Mouse (Mus musculus): Measurements from ENCODE around the gene Ttc7b. TPM values are rescaled to one million over a fixed set of nuclear protein-coding genes. Genes with fewer than 3 reads are reported as not detected.

Gene Ttc7b
- polyA plus RNA-seq, 1 experiment from 2014 or later = 7.0 TPM

GRCm38 (mm10) chr12:100479892-100480621 lies 40.6 kb downstream of the Ttc7b start:
- 28% methylated on average over 7 of the region's 7 CpGs for WGBS
- H3K4me1 ChIP-seq (ENCODE audit: control insufficient read depth, insufficient read depth, low read length) = no peaks in the 10 kb centered on the region
- no peak overlapping the region for H3K4me2 ChIP-seq (ENCODE audit: low read depth, severe bottlenecking)
- no peak overlapping the region for H3K9ac ChIP-seq (ENCODE audit: low read length)
- no peaks in the 10 kb centered on the region for H3K36me3 ChIP-seq (ENCODE audit: control insufficient read depth, insufficient read depth, low read length)
- no peak overlapping the region for H3K4me3 ChIP-seq (ENCODE audit: low read depth, low read length)
- no peaks in the 10 kb centered on the region for H3K9me3 ChIP-seq (ENCODE audit: control insufficient read depth, low read length)
- H3K27me3 ChIP-seq (ENCODE audit: control insufficient read depth, insufficient read depth, low read length) = no peaks in the 10 kb centered on the region
- ATAC-seq (ENCODE audit: insufficient number of reproducible peaks, low FRiP score, low TSS enrichment, low read depth) = 0 out of 2 replicates have a peak, but pooled peaks have one; percentile 47
- DNase-seq (ENCODE audit: low spot score) = peak; percentile 93
- no peak overlapping the region for H3K27ac ChIP-seq (replicated peaks; ENCODE audit: low read depth, low read length)

- WGBS = 81% methylated on average over 10 of the region's 10 CpGs
- Histone ChIP-seq H3K9ac (ENCODE audit: low read length) (no peak overlapping the region), H3K9me3 (ENCODE audit: control insufficient read depth, low read length) (no peaks in the 10 kb centered on the region), H3K27me3 (ENCODE audit: control insufficient read depth, insufficient read depth, low read length) (no peaks in the 10 kb centered on the region), H3K4me3 (ENCODE audit: low read depth, low read length) (no peak overlapping the region), H3K27ac (replicated peaks; ENCODE audit: low read depth, low read length) (no peak overlapping the region), H3K4me2 (ENCODE audit: low read depth, severe bottlenecking) (no peak overlapping the region), H3K36me3 (ENCODE audit: control insufficient read depth, insufficient read depth, low read length) (no peaks in the 10 kb centered on the region), H3K4me1 (ENCODE audit: control insufficient read depth, insufficient read depth, low read length) (no peaks in the 10 kb centered on the region)
- ATAC-seq (ENCODE audit: insufficient number of reproducible peaks, low FRiP score, low TSS enrichment, low read depth) (no peak), DNase-seq (ENCODE audit: low spot score) (no peak)
Measured at GRCm38 (mm10) chr12:100479270-100479869, 41.3 kb downstream of the Ttc7b start.

GRCm38 (mm10) chr12:100478615-100479014 lies 42.0 kb downstream of the Ttc7b start:
- 90% methylated on average over 6 of the region's 6 CpGs for WGBS
- Histone ChIP-seq H3K4me1 (ENCODE audit: control insufficient read depth, insufficient read depth, low read length) (no peaks in the 10 kb centered on the region), H3K4me3 (ENCODE audit: low read depth, low read length) (no peak overlapping the region), H3K9me3 (ENCODE audit: control insufficient read depth, low read length) (no peaks in the 10 kb centered on the region), H3K27ac (replicated peaks; ENCODE audit: low read depth, low read length) (no peak overlapping the region), H3K36me3 (ENCODE audit: control insufficient read depth, insufficient read depth, low read length) (no peaks in the 10 kb centered on the region), H3K27me3 (ENCODE audit: control insufficient read depth, insufficient read depth, low read length) (no peaks in the 10 kb centered on the region), H3K9ac (ENCODE audit: low read length) (no peak overlapping the region), H3K4me2 (ENCODE audit: low read depth, severe bottlenecking) (no peak overlapping the region)
- DNase-seq (ENCODE audit: low spot score) (no peak), ATAC-seq (ENCODE audit: insufficient number of reproducible peaks, low FRiP score, low TSS enrichment, low read depth) (no peak)

GRCm38 (mm10) chr12:100478151-100478550 lies 42.5 kb downstream of the Ttc7b start:
- no peak overlapping the region for H3K4me3 ChIP-seq (ENCODE audit: low read depth, low read length)
- H3K4me2 ChIP-seq (ENCODE audit: low read depth, severe bottlenecking) = no peak overlapping the region
- ATAC-seq (ENCODE audit: insufficient number of reproducible peaks, low FRiP score, low TSS enrichment, low read depth) = no peak
- 86% methylated on average over 6 of the region's 6 CpGs for WGBS
- no peaks in the 10 kb centered on the region for H3K9me3 ChIP-seq (ENCODE audit: control insufficient read depth, low read length)
- no peak overlapping the region for H3K27ac ChIP-seq (replicated peaks; ENCODE audit: low read depth, low read length)
- H3K36me3 ChIP-seq (ENCODE audit: control insufficient read depth, insufficient read depth, low read length) = no peaks in the 10 kb centered on the region
- H3K27me3 ChIP-seq (ENCODE audit: control insufficient read depth, insufficient read depth, low read length) = no peaks in the 10 kb centered on the region
- DNase-seq (ENCODE audit: low spot score) = no peak
- no peak overlapping the region for H3K9ac ChIP-seq (ENCODE audit: low read length)
- no peaks in the 10 kb centered on the region for H3K4me1 ChIP-seq (ENCODE audit: control insufficient read depth, insufficient read depth, low read length)

GRCm38 (mm10) chr12:100477474-100477873 lies 43.2 kb downstream of the Ttc7b start:
- no peak for ATAC-seq (ENCODE audit: insufficient number of reproducible peaks, low FRiP score, low TSS enrichment, low read depth)
- H3K4me1 ChIP-seq (ENCODE audit: control insufficient read depth, insufficient read depth, low read length) = no peaks in the 10 kb centered on the region
- WGBS = 90% methylated on average over 6 of the region's 6 CpGs

GRCm38 (mm10) chr12:100476351-100476750 lies 44.3 kb downstream of the Ttc7b start:
- Histone ChIP-seq H3K9me3 (ENCODE audit: control insufficient read depth, low read length) (no peaks in the 10 kb centered on the region), H3K4me3 (ENCODE audit: low read depth, low read length) (no peak overlapping the region), H3K27ac (replicated peaks; ENCODE audit: low read depth, low read length) (no peak overlapping the region), H3K4me1 (ENCODE audit: control insufficient read depth, insufficient read depth, low read length) (no peaks in the 10 kb centered on the region), H3K4me2 (ENCODE audit: low read depth, severe bottlenecking) (no peak overlapping the region), H3K9ac (ENCODE audit: low read length) (no peak overlapping the region), H3K27me3 (ENCODE audit: control insufficient read depth, insufficient read depth, low read length) (no peaks in the 10 kb centered on the region), H3K36me3 (ENCODE audit: control insufficient read depth, insufficient read depth, low read length) (no peaks in the 10 kb centered on the region)
- ATAC-seq (ENCODE audit: insufficient number of reproducible peaks, low FRiP score, low TSS enrichment, low read depth) = no peak
- no peak for DNase-seq (ENCODE audit: low spot score)

More at GRCm38 (mm10) chr12:100477474-100477873, 43.2 kb downstream of the Ttc7b start:
- no peaks in the 10 kb centered on the region for H3K27me3 ChIP-seq (ENCODE audit: control insufficient read depth, insufficient read depth, low read length)
- H3K9me3 ChIP-seq (ENCODE audit: control insufficient read depth, low read length) = no peaks in the 10 kb centered on the region
- no peak overlapping the region for H3K4me3 ChIP-seq (ENCODE audit: low read depth, low read length)
- no peak overlapping the region for H3K27ac ChIP-seq (replicated peaks; ENCODE audit: low read depth, low read length)
- no peaks in the 10 kb centered on the region for H3K36me3 ChIP-seq (ENCODE audit: control insufficient read depth, insufficient read depth, low read length)
- H3K4me2 ChIP-seq (ENCODE audit: low read depth, severe bottlenecking) = no peak overlapping the region
- no peak overlapping the region for H3K9ac ChIP-seq (ENCODE audit: low read length)
- no peak for DNase-seq (ENCODE audit: low spot score)

- no peak overlapping the region for H3K27ac ChIP-seq (replicated peaks; ENCODE audit: low read depth, low read length)
- H3K4me3 ChIP-seq (ENCODE audit: low read depth, low read length) = no peak overlapping the region
- 84% methylated on average over 3 of the region's 3 CpGs for WGBS
- H3K36me3 ChIP-seq (ENCODE audit: control insufficient read depth, insufficient read depth, low read length) = no peaks in the 10 kb centered on the region
- H3K4me2 ChIP-seq (ENCODE audit: low read depth, severe bottlenecking) = no peak overlapping the region
- ATAC-seq (ENCODE audit: insufficient number of reproducible peaks, low FRiP score, low TSS enrichment, low read depth) (no peak), DNase-seq (ENCODE audit: low spot score) (no peak)
- H3K9ac ChIP-seq (ENCODE audit: low read length) = no peak overlapping the region
- no peaks in the 10 kb centered on the region for H3K27me3 ChIP-seq (ENCODE audit: control insufficient read depth, insufficient read depth, low read length)
- no peaks in the 10 kb centered on the region for H3K4me1 ChIP-seq (ENCODE audit: control insufficient read depth, insufficient read depth, low read length)
- H3K9me3 ChIP-seq (ENCODE audit: control insufficient read depth, low read length) = no peaks in the 10 kb centered on the region
Measured at GRCm38 (mm10) chr12:100475489-100475888, 45.1 kb downstream of the Ttc7b start.

- 87% methylated on average over 3 of the region's 3 CpGs for WGBS
- no peak for ATAC-seq (ENCODE audit: insufficient number of reproducible peaks, low FRiP score, low TSS enrichment, low read depth)
Measured at GRCm38 (mm10) chr12:100474661-100475321, 45.8 kb downstream of the Ttc7b start.

More at GRCm38 (mm10) chr12:100474661-100475321, 45.8 kb downstream of the Ttc7b start:
- Histone ChIP-seq H3K36me3 (ENCODE audit: control insufficient read depth, insufficient read depth, low read length) (no peaks in the 10 kb centered on the region), H3K9ac (ENCODE audit: low read length) (no peak overlapping the region), H3K9me3 (ENCODE audit: control insufficient read depth, low read length) (no peaks in the 10 kb centered on the region), H3K4me1 (ENCODE audit: control insufficient read depth, insufficient read depth, low read length) (no peaks in the 10 kb centered on the region), H3K4me3 (ENCODE audit: low read depth, low read length) (no peak overlapping the region), H3K27me3 (ENCODE audit: control insufficient read depth, insufficient read depth, low read length) (no peaks in the 10 kb centered on the region), H3K4me2 (ENCODE audit: low read depth, severe bottlenecking) (no peak overlapping the region), H3K27ac (replicated peaks; ENCODE audit: low read depth, low read length) (no peak overlapping the region)
- no peak for DNase-seq (ENCODE audit: low spot score)
